Mouse (Mus musculus): ENCODE measurements at regions not wholly inside any gene's neighbourhood (a gene's known extent, or its start where the extent isn't known, plus 50 kb on each side); places are given as distances from the start of the nearest gene placed in this dataset.
"Not testable (repeated sequence)": the region's sequence is repeated elsewhere in the genome, so short reads cannot be mapped to it uniquely, and the experiment has no call there.

- ATAC-seq (ENCODE audit: insufficient read depth) (no peak), DNase-seq (ENCODE audit: low read depth in 3 of 3, low spot score in 3 of 3) (no peak)
- 11% methylated on average over 2 of the region's 2 CpGs for WGBS (ENCODE audit: insufficient replicate concordance)
- Histone ChIP-seq H3K4me3 (ENCODE audit: insufficient read depth in 1 of 2, low read depth in 2 of 2, low read length in 2 of 2) (no peak overlapping the region), H3K36me3 (replicated peaks; ENCODE audit: control insufficient read depth, insufficient read depth, low read depth) (no peaks in the 10 kb centered on the region), H3K9ac (replicated peaks) (no peak overlapping the region), H3K4me2 (ENCODE audit: low read depth) (no peak overlapping the region), H3K27ac (no peak overlapping the region), H3K4me1 (replicated peaks; ENCODE audit: control insufficient read depth in 2 of 2, insufficient read depth in 2 of 2, low read length in 1 of 2) (no peaks in the 10 kb centered on the region), H3K27me3 (ENCODE audit: control insufficient read depth, insufficient read depth, low read length) (no peaks in the 10 kb centered on the region), H3K9me3 (ENCODE audit: control insufficient read depth, low read length) (no peaks in the 10 kb centered on the region)
- no peak for TF ChIP-seq EP300 (IDR thresholded peaks at IDR 0.05; ENCODE audit: low read depth)
- TF ChIP-seq CTCF (IDR thresholded peaks at IDR 0.05; ENCODE audit: low read depth), result no peak
Observed at GRCm38 (mm10) chr7:122873386-122873785, 92.1 kb upstream of the Rbbp6 start.

GRCm38 (mm10) chr7:122876286-122876685 is 89.2 kb upstream of the Rbbp6 start:
- no peak overlapping the region for H3K9ac ChIP-seq (replicated peaks)
- no peak overlapping the region for H3K4me2 ChIP-seq (ENCODE audit: low read depth)
- WGBS (ENCODE audit: insufficient replicate concordance), result 57% methylated on average over 6 of the region's 6 CpGs
- no peak overlapping the region for H3K4me3 ChIP-seq (ENCODE audit: insufficient read depth in 1 of 2, low read depth in 2 of 2, low read length in 2 of 2)
- no peak for TF ChIP-seq CTCF (IDR thresholded peaks at IDR 0.05; ENCODE audit: low read depth)
- no peak for TF ChIP-seq EP300 (IDR thresholded peaks at IDR 0.05; ENCODE audit: low read depth)
- H3K4me1 ChIP-seq (replicated peaks; ENCODE audit: control insufficient read depth in 2 of 2, insufficient read depth in 2 of 2, low read length in 1 of 2), result no peaks in the 10 kb centered on the region
- DNase-seq (ENCODE audit: low read depth in 3 of 3, low spot score in 3 of 3) (no peak), ATAC-seq (ENCODE audit: insufficient read depth) (no peak)
- no peaks in the 10 kb centered on the region for H3K27me3 ChIP-seq (ENCODE audit: control insufficient read depth, insufficient read depth, low read length)
- no peaks in the 10 kb centered on the region for H3K36me3 ChIP-seq (replicated peaks; ENCODE audit: control insufficient read depth, insufficient read depth, low read depth)
- peaks cover 2% of the 10 kb centered on the region; the same call in 1 of the 2 replicates for H3K9me3 ChIP-seq (ENCODE audit: control insufficient read depth, low read length)
- no peak overlapping the region for H3K27ac ChIP-seq

GRCm38 (mm10) chr7:122881890-122882500 is 83.5 kb upstream of the Rbbp6 start:
- not testable (repeated sequence) for DNase-seq (ENCODE audit: low read depth in 3 of 3, low spot score in 3 of 3); H3K27me3 ChIP-seq (ENCODE audit: control insufficient read depth, insufficient read depth, low read length); H3K36me3 ChIP-seq (replicated peaks; ENCODE audit: control insufficient read depth, insufficient read depth, low read depth); H3K4me1 ChIP-seq (replicated peaks; ENCODE audit: control insufficient read depth in 2 of 2, insufficient read depth in 2 of 2, low read length in 1 of 2); H3K9ac ChIP-seq (replicated peaks); ATAC-seq (ENCODE audit: insufficient read depth); H3K27ac ChIP-seq; H3K4me2 ChIP-seq (ENCODE audit: low read depth); H3K9me3 ChIP-seq (ENCODE audit: control insufficient read depth, low read length); H3K4me3 ChIP-seq (ENCODE audit: insufficient read depth in 1 of 2, low read depth in 2 of 2, low read length in 2 of 2)
- 86% methylated on average over 3 of the region's 3 CpGs for whole genome bisulfite sequencing (ENCODE audit: insufficient replicate concordance)

GRCm38 (mm10) chr7:122886737-122887136 is 78.7 kb upstream of the Rbbp6 start:
- no peaks in the 10 kb centered on the region for H3K27me3 ChIP-seq (ENCODE audit: control insufficient read depth, insufficient read depth, low read length)
- TF ChIP-seq CTCF (IDR thresholded peaks at IDR 0.05; ENCODE audit: low read depth) (no peak), EP300 (IDR thresholded peaks at IDR 0.05; ENCODE audit: low read depth) (no peak)
- no peak overlapping the region for H3K4me3 ChIP-seq (ENCODE audit: insufficient read depth in 1 of 2, low read depth in 2 of 2, low read length in 2 of 2)
- H3K4me1 ChIP-seq (replicated peaks; ENCODE audit: control insufficient read depth in 2 of 2, insufficient read depth in 2 of 2, low read length in 1 of 2), result no peaks in the 10 kb centered on the region
- H3K27ac ChIP-seq, result no peak overlapping the region
- H3K4me2 ChIP-seq (ENCODE audit: low read depth), result no peak overlapping the region
- 60% methylated on average over 3 of the region's 3 CpGs for WGBS (ENCODE audit: insufficient replicate concordance)
- DNase-seq (ENCODE audit: low read depth in 3 of 3, low spot score in 3 of 3) (no peak), ATAC-seq (ENCODE audit: insufficient read depth) (no peak)
- H3K9me3 ChIP-seq (ENCODE audit: control insufficient read depth, low read length), result peaks cover 2% of the 10 kb centered on the region; the same call in 1 of the 2 replicates
- no peaks in the 10 kb centered on the region for H3K36me3 ChIP-seq (replicated peaks; ENCODE audit: control insufficient read depth, insufficient read depth, low read depth)
- no peak overlapping the region for H3K9ac ChIP-seq (replicated peaks)

GRCm38 (mm10) chr7:122897148-122897547 is 68.3 kb upstream of the Rbbp6 start:
- DNase-seq (ENCODE audit: low read depth in 3 of 3, low spot score in 3 of 3) (no peak), ATAC-seq (ENCODE audit: insufficient read depth) (no peak)
- Histone ChIP-seq H3K9ac (replicated peaks) (no peak overlapping the region), H3K4me2 (ENCODE audit: low read depth) (no peak overlapping the region), H3K4me1 (replicated peaks; ENCODE audit: control insufficient read depth in 2 of 2, insufficient read depth in 2 of 2, low read length in 1 of 2) (no peaks in the 10 kb centered on the region), H3K4me3 (ENCODE audit: insufficient read depth in 1 of 2, low read depth in 2 of 2, low read length in 2 of 2) (no peak overlapping the region), H3K27me3 (ENCODE audit: control insufficient read depth, insufficient read depth, low read length) (no peaks in the 10 kb centered on the region), H3K9me3 (ENCODE audit: control insufficient read depth, low read length) (no peaks in the 10 kb centered on the region), H3K36me3 (replicated peaks; ENCODE audit: control insufficient read depth, insufficient read depth, low read depth) (no peaks in the 10 kb centered on the region), H3K27ac (no peak overlapping the region)
- no peak for TF ChIP-seq CTCF (IDR thresholded peaks at IDR 0.05; ENCODE audit: low read depth)
- TF ChIP-seq EP300 (IDR thresholded peaks at IDR 0.05; ENCODE audit: low read depth), result no peak
- WGBS (ENCODE audit: insufficient replicate concordance), result 52% methylated on average over 2 of the region's 2 CpGs

Measured in liver, embryonic 14.5 days (tissue).